Mouse (Mus musculus): ENCODE data around the gene Pde9a.
A peak's percentile ranks its signal among the peaks of the same experiment; 100 is the strongest.

Pde9a gene

GRCm38 (mm10) chr17:31389432-31390050 is 3.5 kb downstream of the Pde9a start:
- no peak for DNase-seq

- no peak for DNase-seq
Observed at GRCm38 (mm10) chr17:31391462-31391861, 5.5 kb downstream of the Pde9a start.

- DNase-seq: no peak
Observed at GRCm38 (mm10) chr17:31392041-31392440, 6.0 kb downstream of the Pde9a start.

- peak; percentile 31 for DNase-seq
Observed at GRCm38 (mm10) chr17:31393811-31394210, 7.8 kb downstream of the Pde9a start.

- no peak for DNase-seq
Observed at GRCm38 (mm10) chr17:31400294-31400693, 14.3 kb downstream of the Pde9a start.

GRCm38 (mm10) chr17:31401160-31401559 is 15.2 kb downstream of the Pde9a start:
- DNase-seq: no peak

- no peak for DNase-seq
Observed at GRCm38 (mm10) chr17:31402713-31403112, 16.7 kb downstream of the Pde9a start.

GRCm38 (mm10) chr17:31405694-31406227 is 19.8 kb downstream of the Pde9a start:
- DNase-seq: no peak

- DNase-seq: no peak
Observed at GRCm38 (mm10) chr17:31409741-31410350, 23.8 kb downstream of the Pde9a start.

GRCm38 (mm10) chr17:31415258-31415657 is 29.2 kb downstream of the Pde9a start:
- no peak for DNase-seq

GRCm38 (mm10) chr17:31418804-31419597 is 33.0 kb downstream of the Pde9a start:
- DNase-seq: peak; percentile 88

GRCm38 (mm10) chr17:31419598-31419950 is 33.6 kb downstream of the Pde9a start:
- DNase-seq: no peak

GRCm38 (mm10) chr17:31419995-31420394 is 34.0 kb downstream of the Pde9a start:
- no peak for DNase-seq

- no peak for DNase-seq
Observed at GRCm38 (mm10) chr17:31420658-31421057, 34.6 kb downstream of the Pde9a start.

- no peak for DNase-seq
Observed at GRCm38 (mm10) chr17:31422381-31422780, 36.4 kb downstream of the Pde9a start.

GRCm38 (mm10) chr17:31423020-31423419 is 37.0 kb downstream of the Pde9a start:
- DNase-seq: no peak

GRCm38 (mm10) chr17:31424358-31424757 is 38.3 kb downstream of the Pde9a start:
- DNase-seq: no peak

- no peak for DNase-seq
Observed at GRCm38 (mm10) chr17:31424798-31425197, 38.8 kb downstream of the Pde9a start.

GRCm38 (mm10) chr17:31425827-31426698 is 40.1 kb downstream of the Pde9a start:
- DNase-seq: no peak

GRCm38 (mm10) chr17:31429402-31429801 is 43.4 kb downstream of the Pde9a start:
- no peak for DNase-seq

- no peak for DNase-seq
Observed at GRCm38 (mm10) chr17:31432878-31433281, 46.9 kb downstream of the Pde9a start.

GRCm38 (mm10) chr17:31433401-31433928 is 47.5 kb downstream of the Pde9a start:
- DNase-seq: no peak

Data from cerebellum, adult 11-12 months (tissue).